Mouse (Mus musculus): Measurements from ENCODE around the gene Cep78.

Cep78 gene

GRCm38 (mm10) chr19:15973365-15973764 is 11.4 kb downstream of the Cep78 start:
- no peak for DNase-seq (ENCODE audit: low spot score)

GRCm38 (mm10) chr19:15965082-15965481 is 19.7 kb downstream of the Cep78 start:
- DNase-seq (ENCODE audit: low spot score): peak; percentile 32

- DNase-seq (ENCODE audit: low spot score): no peak
Measured at GRCm38 (mm10) chr19:15964533-15964932, 20.3 kb downstream of the Cep78 start.

- DNase-seq (ENCODE audit: low spot score): no peak
Measured at GRCm38 (mm10) chr19:15963011-15963695, 21.6 kb downstream of the Cep78 start.

GRCm38 (mm10) chr19:15962313-15962712 is 22.5 kb downstream of the Cep78 start:
- DNase-seq (ENCODE audit: low spot score): no peak

- no peak for DNase-seq (ENCODE audit: low spot score)
Measured at GRCm38 (mm10) chr19:15950225-15950624, 34.6 kb downstream of the Cep78 start.

- DNase-seq (ENCODE audit: low spot score): no peak
Measured at GRCm38 (mm10) chr19:15948867-15949266, 35.9 kb downstream of the Cep78 start.

- DNase-seq (ENCODE audit: low spot score): no peak
Measured at GRCm38 (mm10) chr19:15948426-15948825, 36.4 kb downstream of the Cep78 start.

- DNase-seq (ENCODE audit: low spot score): no peak
Measured at GRCm38 (mm10) chr19:15947237-15947636, 37.6 kb downstream of the Cep78 start, which contains the start of gene Psat1. Gene Psat1 (minus strand): TSS chr19:15947337.

GRCm38 (mm10) chr19:15946663-15947062 is 38.1 kb downstream of the Cep78 start:
- no peak for DNase-seq (ENCODE audit: low spot score)

- no peak for DNase-seq (ENCODE audit: low spot score)
Measured at GRCm38 (mm10) chr19:15943117-15943423, 41.7 kb downstream of the Cep78 start.

GRCm38 (mm10) chr19:15942421-15943116 is 42.2 kb downstream of the Cep78 start:
- no peak for DNase-seq (ENCODE audit: low spot score)

- peak; percentile 89 for DNase-seq (ENCODE audit: low spot score)
Measured at GRCm38 (mm10) chr19:15941399-15941798, 43.4 kb downstream of the Cep78 start.

GRCm38 (mm10) chr19:15925719-15926045 is 59.1 kb downstream of the Cep78 start:
- DNase-seq (ENCODE audit: low spot score): no peak

- peak; percentile 92 for DNase-seq (ENCODE audit: low spot score)
Measured at GRCm38 (mm10) chr19:15924866-15925718, 59.7 kb downstream of the Cep78 start.

GRCm38 (mm10) chr19:15924181-15924865 is 60.5 kb downstream of the Cep78 start:
- no peak for DNase-seq (ENCODE audit: low spot score)

- DNase-seq (ENCODE audit: low spot score): peak; percentile 48
Measured at GRCm38 (mm10) chr19:15923426-15923825, 61.4 kb downstream of the Cep78 start.

- no peak for DNase-seq (ENCODE audit: low spot score)
Measured at GRCm38 (mm10) chr19:15919336-15919735, 65.5 kb downstream of the Cep78 start.

GRCm38 (mm10) chr19:15918111-15918510 is 66.7 kb downstream of the Cep78 start:
- DNase-seq (ENCODE audit: low spot score): peak; percentile 35

- peak; percentile 56 for DNase-seq (ENCODE audit: low spot score)
Measured at GRCm38 (mm10) chr19:15913249-15913997, 71.4 kb downstream of the Cep78 start.

- no peak for DNase-seq (ENCODE audit: low spot score)
Measured at GRCm38 (mm10) chr19:15911441-15911840, 73.3 kb downstream of the Cep78 start.

GRCm38 (mm10) chr19:15910987-15911386 is 73.8 kb downstream of the Cep78 start:
- no peak for DNase-seq (ENCODE audit: low spot score)

Data from yolk sac, embryonic 10.5 days (tissue).